Mouse (Mus musculus): ENCODE data around the gene Hdac6. TPM values are rescaled to one million over a fixed set of nuclear protein-coding genes. Genes with fewer than 3 reads are reported as not detected.
A peak's percentile ranks its signal among the peaks of the same experiment; 100 is the strongest.

The Hdac6 gene
- polyA plus RNA-seq (2012), result 0.57 and 0.97 TPM in 2 replicates

DNA sequence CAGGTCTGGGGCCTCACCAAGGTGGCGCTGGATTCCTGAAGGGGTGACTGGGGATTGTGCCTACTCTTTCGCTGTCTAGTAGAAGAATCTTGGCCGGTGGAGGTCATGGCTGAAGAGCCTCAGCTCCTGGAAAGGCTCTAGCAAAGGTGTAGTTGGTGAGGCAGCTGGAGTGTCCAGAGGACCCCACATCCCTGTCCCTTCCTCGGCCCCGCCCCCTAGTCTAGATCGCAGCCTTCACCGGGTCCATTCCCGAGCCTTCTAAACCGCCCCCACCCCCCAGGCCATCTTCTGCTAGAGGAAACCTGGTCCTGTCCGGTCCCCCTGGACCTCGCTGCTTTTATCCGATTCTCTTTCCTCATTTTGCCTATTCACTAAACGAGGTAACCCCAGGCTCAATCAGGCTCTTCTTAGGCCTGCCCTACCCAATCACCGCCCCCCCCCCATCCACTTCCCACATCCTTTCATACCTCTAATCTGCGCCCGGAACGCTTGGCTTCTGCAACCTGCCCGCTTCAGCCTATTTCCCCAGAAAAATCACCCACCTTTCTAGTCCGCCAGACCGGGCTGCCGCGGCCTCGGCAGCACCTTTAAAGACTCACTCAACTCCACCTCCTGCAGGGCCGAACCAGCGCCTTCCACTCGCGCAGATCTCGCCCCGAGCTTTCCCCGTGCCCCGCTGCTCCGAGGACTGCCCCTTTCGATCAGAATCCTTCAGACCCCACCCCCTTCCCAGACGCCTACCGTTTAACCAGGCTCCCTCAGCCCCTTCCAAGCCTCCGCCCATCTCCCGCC lies at the start of gene Hdac6:
Hdac6 (minus strand) TSS at position 782 of the 792 bp plus-strand sequence.
- Histone ChIP-seq H3K4me1 (ENCODE audit: control insufficient read depth) (peaks cover 16% of the 10 kb centered on the region), H3K27me3 (ENCODE audit: control insufficient read depth) (no peaks in the 10 kb centered on the region), H3K4me3 (replicated peaks) (peak within 1 kb of the TSS; percentile 74), H3K9me3 (ENCODE audit: control insufficient read depth, low read length) (peaks cover 9% of the 10 kb centered on the region), H3K36me3 (ENCODE audit: control insufficient read depth) (no peaks in the 10 kb centered on the region; the same call in 1 of the 2 replicates)
- no peak for TF ChIP-seq GATA1 (IDR thresholded peaks at IDR 0.05; ENCODE audit: low read length)
- no peak for TF ChIP-seq TAL1 (IDR thresholded peaks at IDR 0.05; ENCODE audit: low read length)

DNA sequence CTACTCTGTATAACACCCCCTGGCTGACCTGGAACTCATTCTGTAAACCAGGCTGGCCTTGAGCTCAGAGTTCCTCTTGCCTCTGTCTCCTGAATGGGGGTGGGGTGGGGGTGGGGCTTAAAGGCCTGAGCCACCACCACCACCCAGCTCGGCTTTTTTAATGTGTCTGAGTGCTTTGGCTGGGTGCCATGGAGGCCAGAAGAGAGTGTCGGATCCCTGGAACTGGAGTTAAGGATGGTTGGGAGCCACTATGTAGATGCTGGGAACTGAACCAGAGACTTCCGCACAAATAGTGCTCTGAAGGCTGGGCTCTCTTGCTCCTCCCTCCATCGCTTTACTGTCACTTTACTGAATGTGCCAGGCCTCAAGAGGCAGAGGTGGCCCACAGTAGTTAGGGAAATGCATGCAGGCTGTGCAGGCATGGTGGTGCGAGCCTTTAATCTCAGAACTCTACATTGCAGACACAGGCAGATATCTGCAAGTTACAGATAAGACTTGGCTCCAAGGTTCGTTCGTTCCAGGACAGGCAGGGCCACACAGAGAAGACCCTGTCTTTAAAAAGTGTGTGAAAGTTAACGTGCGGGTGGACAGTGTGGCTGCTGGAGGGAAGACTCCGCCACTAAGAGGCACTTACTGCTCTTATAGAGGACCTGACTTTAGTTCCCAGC lies 45.5 kb upstream of the Hdac6 start:
- no peaks in the 10 kb centered on the region for H3K9me3 ChIP-seq (ENCODE audit: control insufficient read depth, low read length)
- H3K36me3 ChIP-seq (ENCODE audit: control insufficient read depth), result peaks cover 7% of the 10 kb centered on the region
- peak overlapping the region; percentile 49 for H3K4me3 ChIP-seq (replicated peaks)
- TF ChIP-seq GATA1 (IDR thresholded peaks at IDR 0.05; ENCODE audit: low read length) (peak; percentile 60), TAL1 (IDR thresholded peaks at IDR 0.05; ENCODE audit: low read length) (peak; percentile 90)
- peaks cover 40% of the 10 kb centered on the region for H3K4me1 ChIP-seq (ENCODE audit: control insufficient read depth)
- H3K27me3 ChIP-seq (ENCODE audit: control insufficient read depth), result no peaks in the 10 kb centered on the region

DNA sequence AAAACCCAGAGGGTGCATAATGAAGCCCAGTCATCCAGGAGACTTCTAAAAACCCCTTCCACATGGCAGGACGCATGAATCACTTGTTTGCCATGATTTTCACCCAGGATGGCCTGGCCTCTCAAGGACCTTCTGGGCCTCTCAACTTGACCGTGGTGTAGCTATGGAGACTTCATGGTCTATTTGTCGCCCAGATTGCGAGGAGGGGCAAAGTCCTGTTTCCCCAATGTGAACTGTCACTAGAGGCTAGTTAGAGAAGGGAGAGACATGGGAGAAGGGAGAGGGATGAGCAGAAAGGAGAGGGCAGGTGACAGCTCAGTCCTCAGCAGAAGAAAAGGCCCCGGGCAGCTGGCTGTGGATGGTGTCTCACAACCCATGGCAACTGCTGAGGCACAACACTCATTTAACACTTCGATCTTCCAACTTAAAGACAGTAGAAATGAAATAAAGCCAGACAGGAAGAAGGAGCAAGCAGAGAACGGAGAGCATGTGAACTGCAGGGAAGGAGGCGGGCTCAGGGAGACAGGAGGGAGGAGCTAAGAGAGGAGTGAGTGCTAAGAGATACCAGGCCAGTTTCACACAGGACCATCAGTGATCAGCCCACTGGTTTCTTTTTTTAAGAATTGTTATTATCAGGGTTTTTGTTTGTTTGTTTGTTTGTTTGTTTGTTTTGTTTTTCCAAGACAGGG lies 44.8 kb upstream of the Hdac6 start:
- peak overlapping the region; percentile 21 for H3K4me3 ChIP-seq (replicated peaks)
- no peaks in the 10 kb centered on the region for H3K27me3 ChIP-seq (ENCODE audit: control insufficient read depth)
- TF ChIP-seq GATA1 (IDR thresholded peaks at IDR 0.05; ENCODE audit: low read length) (no peak), TAL1 (IDR thresholded peaks at IDR 0.05; ENCODE audit: low read length) (no peak)
- H3K36me3 ChIP-seq (ENCODE audit: control insufficient read depth), result peaks cover 7% of the 10 kb centered on the region
- H3K9me3 ChIP-seq (ENCODE audit: control insufficient read depth, low read length), result no peaks in the 10 kb centered on the region
- peaks cover 40% of the 10 kb centered on the region for H3K4me1 ChIP-seq (ENCODE audit: control insufficient read depth)

DNA sequence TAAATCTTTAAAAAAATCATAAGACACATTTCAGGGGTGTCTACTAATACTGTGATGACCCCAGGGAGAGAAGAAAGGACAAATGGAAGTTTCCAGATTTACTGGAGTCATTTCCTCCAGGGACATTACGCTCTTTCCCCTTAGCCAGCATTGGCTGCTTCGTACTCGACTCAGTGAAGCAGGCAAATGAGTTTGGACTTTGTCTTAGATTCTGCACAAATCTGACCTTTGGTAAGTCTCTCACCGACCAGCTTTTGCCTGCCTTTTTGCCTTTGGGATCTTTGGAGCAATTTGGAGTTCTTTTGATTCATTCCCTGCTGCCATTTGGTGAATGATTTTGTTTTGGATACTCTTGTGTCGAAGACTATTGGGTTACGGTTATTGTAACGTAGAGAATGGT lies 33.7 kb upstream of the Hdac6 start:
- Histone ChIP-seq H3K27me3 (ENCODE audit: control insufficient read depth) (no peaks in the 10 kb centered on the region), H3K9me3 (ENCODE audit: control insufficient read depth, low read length) (no peaks in the 10 kb centered on the region), H3K4me1 (ENCODE audit: control insufficient read depth) (peaks cover 26% of the 10 kb centered on the region), H3K36me3 (ENCODE audit: control insufficient read depth) (peaks cover 13% of the 10 kb centered on the region), H3K4me3 (replicated peaks) (no peak overlapping the region)
- no peak for TF ChIP-seq TAL1 (IDR thresholded peaks at IDR 0.05; ENCODE audit: low read length)
- no peak for TF ChIP-seq GATA1 (IDR thresholded peaks at IDR 0.05; ENCODE audit: low read length)

DNA sequence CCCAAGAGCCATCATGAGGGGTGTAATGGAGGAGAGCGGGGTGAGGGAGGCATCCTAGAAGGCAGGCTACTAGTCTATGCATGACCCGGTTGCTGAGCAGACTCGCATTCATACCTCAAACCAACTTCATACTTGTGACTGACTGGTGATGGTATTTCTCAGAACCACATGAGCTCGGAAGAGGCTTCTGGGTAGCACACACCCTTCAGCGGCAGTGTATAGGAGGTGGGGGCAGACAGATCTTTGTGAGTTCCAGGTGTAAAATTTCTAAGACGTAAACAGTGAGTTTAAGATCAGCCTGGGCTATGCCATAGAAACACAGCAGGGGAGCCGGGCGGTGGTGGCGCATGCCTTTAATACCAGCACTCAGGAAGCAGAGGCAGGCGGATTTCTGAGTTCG lies 30.2 kb upstream of the Hdac6 start, which contains the start of gene Gata1:
Gata1 (minus strand) TSS at position 180 of the 400 bp plus-strand sequence.
- no peak for TF ChIP-seq TAL1 (IDR thresholded peaks at IDR 0.05; ENCODE audit: low read length)
- no peak for TF ChIP-seq GATA1 (IDR thresholded peaks at IDR 0.05; ENCODE audit: low read length)
- no peak within 1 kb of the TSS for H3K4me3 ChIP-seq (replicated peaks)
- H3K9me3 ChIP-seq (ENCODE audit: control insufficient read depth, low read length), result no peaks in the 10 kb centered on the region
- H3K27me3 ChIP-seq (ENCODE audit: control insufficient read depth), result no peaks in the 10 kb centered on the region
- H3K4me1 ChIP-seq (ENCODE audit: control insufficient read depth), result peaks cover 43% of the 10 kb centered on the region
- peaks cover 32% of the 10 kb centered on the region for H3K36me3 ChIP-seq (ENCODE audit: control insufficient read depth)

DNA sequence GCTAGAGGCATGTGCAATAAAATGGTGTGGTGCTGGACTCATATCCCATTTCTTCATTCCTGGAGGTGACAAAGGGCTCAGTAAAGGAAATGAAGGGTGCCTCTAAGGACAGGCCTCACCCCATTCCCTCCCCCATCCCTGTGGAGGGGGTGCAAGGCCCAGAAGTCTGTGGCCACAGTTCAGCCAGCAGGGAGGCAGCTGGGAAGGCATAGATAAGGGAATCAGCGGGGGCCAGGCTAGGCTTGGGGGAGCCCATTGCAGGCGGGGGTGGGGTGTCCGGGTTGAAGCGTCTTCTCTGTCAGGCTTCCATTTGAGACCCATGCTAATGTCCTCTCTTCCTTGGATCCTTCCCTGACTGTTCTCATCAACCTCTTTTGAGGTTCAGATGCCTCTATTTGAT lies 23.6 kb upstream of the Hdac6 start:
- Histone ChIP-seq H3K27me3 (ENCODE audit: control insufficient read depth) (no peaks in the 10 kb centered on the region), H3K4me3 (replicated peaks) (peak overlapping the region; percentile 57), H3K9me3 (ENCODE audit: control insufficient read depth, low read length) (no peaks in the 10 kb centered on the region), H3K4me1 (ENCODE audit: control insufficient read depth) (peaks cover 64% of the 10 kb centered on the region), H3K36me3 (ENCODE audit: control insufficient read depth) (peaks cover 49% of the 10 kb centered on the region)
- peak; percentile 81 for TF ChIP-seq GATA1 (IDR thresholded peaks at IDR 0.05; ENCODE audit: low read length)
- TF ChIP-seq TAL1 (IDR thresholded peaks at IDR 0.05; ENCODE audit: low read length), result peak; percentile 95

DNA sequence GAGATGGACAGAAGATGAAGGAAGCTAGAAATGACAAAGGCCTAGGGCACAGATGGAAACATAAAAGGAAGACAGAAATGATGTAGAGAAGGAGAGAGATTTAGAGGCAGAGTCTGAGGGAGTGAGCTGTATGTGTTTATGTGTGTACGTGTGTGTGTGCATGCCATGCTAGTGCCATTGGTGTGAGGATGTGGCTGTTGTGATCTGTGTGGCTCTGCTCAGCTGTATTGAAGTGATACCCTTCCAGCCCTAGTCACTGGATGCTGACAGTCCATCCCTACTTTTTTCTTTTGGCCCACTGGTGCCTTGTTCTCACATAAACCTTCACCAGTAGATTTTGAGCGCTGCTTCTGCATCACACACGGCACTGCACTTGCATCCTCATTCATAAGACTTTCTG lies 21.2 kb upstream of the Hdac6 start:
- H3K4me3 ChIP-seq (replicated peaks), result peak overlapping the region; percentile 91
- peaks cover 58% of the 10 kb centered on the region for H3K36me3 ChIP-seq (ENCODE audit: control insufficient read depth)
- no peaks in the 10 kb centered on the region for H3K27me3 ChIP-seq (ENCODE audit: control insufficient read depth)
- H3K4me1 ChIP-seq (ENCODE audit: control insufficient read depth), result peaks cover 67% of the 10 kb centered on the region
- TF ChIP-seq GATA1 (IDR thresholded peaks at IDR 0.05; ENCODE audit: low read length), result no peak
- TF ChIP-seq TAL1 (IDR thresholded peaks at IDR 0.05; ENCODE audit: low read length), result no peak
- no peaks in the 10 kb centered on the region for H3K9me3 ChIP-seq (ENCODE audit: control insufficient read depth, low read length)

DNA sequence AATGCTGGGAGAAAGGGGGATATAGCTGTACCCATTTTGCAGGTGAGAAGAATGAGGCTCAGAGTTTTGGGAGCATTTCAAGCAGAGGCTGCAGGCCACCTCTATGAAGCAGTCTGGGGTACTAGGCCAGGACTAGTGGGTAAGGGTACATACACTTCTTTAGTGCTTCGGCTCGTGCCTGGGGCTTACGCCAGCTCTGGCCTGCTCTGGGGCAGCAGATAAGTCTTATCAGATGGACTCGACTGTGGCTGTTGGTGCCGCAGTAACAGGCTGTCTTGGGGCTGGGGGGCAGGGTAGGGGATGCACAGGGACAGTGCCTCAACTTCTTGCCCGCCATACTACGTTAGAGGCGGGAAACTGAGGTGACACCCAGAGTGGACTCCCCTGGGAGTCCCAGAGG lies 20.5 kb upstream of the Hdac6 start:
- no peaks in the 10 kb centered on the region for H3K9me3 ChIP-seq (ENCODE audit: control insufficient read depth, low read length)
- H3K36me3 ChIP-seq (ENCODE audit: control insufficient read depth), result peaks cover 60% of the 10 kb centered on the region
- H3K4me3 ChIP-seq (replicated peaks), result peak overlapping the region; percentile 91
- peak; percentile 79 for TF ChIP-seq GATA1 (IDR thresholded peaks at IDR 0.05; ENCODE audit: low read length)
- peak; percentile 22; the same call in 1 of the 3 replicates for TF ChIP-seq TAL1 (IDR thresholded peaks at IDR 0.05; ENCODE audit: low read length)
- H3K4me1 ChIP-seq (ENCODE audit: control insufficient read depth), result peaks cover 68% of the 10 kb centered on the region
- H3K27me3 ChIP-seq (ENCODE audit: control insufficient read depth), result no peaks in the 10 kb centered on the region

Data from erythroblast, embryonic 14.5 days (primary cell).